Mouse (Mus musculus): ENCODE results near the gene Mbd4. TPM values are rescaled to one million over a fixed set of nuclear protein-coding genes. Genes with fewer than 3 reads are reported as not detected.

The Mbd4 gene
- total RNA-seq, 2 experiments from 2014 or later = 1.4 to 2.2 TPM

Other genes starting within 250 kb of the Mbd4 start
- 10 to 100 TPM; 88.8 to 92.8 TPM for gene Raf1, start 176.7 kb downstream of the Mbd4 start, total RNA-seq (2021)
- under 1 TPM; 0.33 to 0.80 TPM for gene Tmem40, start 91.0 kb downstream of the Mbd4 start, total RNA-seq (2021)
- 10 to 100 TPM; 68.1 to 86.4 TPM for gene Cand2, start 78.8 kb downstream of the Mbd4 start, total RNA-seq (2021)
- 100 to 1,000 TPM; 847 to 987 TPM for gene Rpl32, start 44.6 kb downstream of the Mbd4 start, total RNA-seq (2021)
- gene Efcab12, start 15.0 kb downstream of the Mbd4 start, total RNA-seq (2021) = under 1 TPM; 0.08 to 0.18 TPM
- 10 to 100 TPM; 11.0 to 19.0 TPM for gene Ift122, start 99 bp upstream of the Mbd4 start, total RNA-seq (2021)
- gene Rho, start 78.4 kb upstream of the Mbd4 start, total RNA-seq (2021) = under 1 TPM; 0.14 to 0.22 TPM
- gene H1foo, start 91.6 kb upstream of the Mbd4 start, total RNA-seq (2021) = not detected
- gene Plxnd1, start 141.6 kb upstream of the Mbd4 start, total RNA-seq (2021) = 10 to 100 TPM; 65.6 to 80.3 TPM